Comparison of ENCODE assay signal across 8 mouse cellular contexts in genomic region chr3:30012150-30012549, GRCm38 (mm10).
DNase-seq lines count a peak whose midpoint lies in the region; ATAC-seq and TF ChIP-seq lines count a peak whose summit lies in the region.

No protein-coding gene starts in this region.

- no peaks in the 10 kb centered on the region for H3K9me3 ChIP-seq in heart, embryonic 16.5 days (replicated peaks; ENCODE audit: control insufficient read depth, low read length)

- no peak for TF ChIP-seq CTCF in embryonic fibroblast, embryonic 13.5 days (IDR thresholded peaks at IDR 0.05; ENCODE audit: borderline replicate concordance, insufficient read depth, low read length)

- peak overlapping the region; percentile 88 for H3K4me2 ChIP-seq in heart, embryonic 16.5 days (ENCODE audit: low read depth, low read length)

- peak; percentile 63; the same call in 1 of the 2 replicates for ATAC-seq in heart, embryonic 16.5 days (replicated peaks; ENCODE audit: extremely low read depth, insufficient read depth, low FRiP score)
- peak; percentile 27; the same call in 1 of the 2 replicates for ATAC-seq in megakaryocyte progenitor cell, adult 5-6 weeks (replicated peaks; ENCODE audit: poor library complexity)
- no peak for ATAC-seq in monocyte, adult 5-6 weeks (replicated peaks; ENCODE audit: insufficient number of reproducible peaks, low FRiP score, low TSS enrichment, poor library complexity, severe bottlenecking)

- H3K9ac ChIP-seq in heart, embryonic 16.5 days (ENCODE audit: low read length), result peak overlapping the region; percentile 92

- TF ChIP-seq POLR2A in embryonic fibroblast, embryonic 13.5 days (IDR thresholded peaks at IDR 0.05; ENCODE audit: low read depth, low read length), result no peak

- H3K4me1 ChIP-seq in embryonic fibroblast, embryonic 13.5 days (ENCODE audit: control insufficient read depth, insufficient read depth, low read length), result peaks cover 3% of the 10 kb centered on the region; the same call in 1 of the 2 replicates
- peaks cover 4% of the 10 kb centered on the region; the same call in 1 of the 2 replicates for H3K4me1 ChIP-seq in heart, embryonic 16.5 days (ENCODE audit: control insufficient read depth, insufficient read depth, low read length)

- no peaks in the 10 kb centered on the region for H3K27me3 ChIP-seq in heart, embryonic 16.5 days (ENCODE audit: control insufficient read depth, insufficient read depth, low read length)

- no peaks in the 10 kb centered on the region for H3K36me3 ChIP-seq in heart, embryonic 16.5 days (ENCODE audit: control insufficient read depth, insufficient read depth)

- DNase-seq in urinary bladder, adult 2 months (ENCODE audit: low spot score), result peak; percentile 43
- no peak for DNase-seq in urinary bladder, postnatal 14 days (ENCODE audit: low spot score)
- DNase-seq in kidney, postnatal 14 days, result peak; percentile 59
- no peak for DNase-seq in c-Kit-positive CD71-positive TER-119-positive erythroid progenitor cells, embryonic 14.5 days (ENCODE audit: low spot score)

- H3K27ac ChIP-seq in embryonic fibroblast, embryonic 13.5 days (ENCODE audit: insufficient read depth, low read length), result peak overlapping the region; percentile 91
- peak overlapping the region; percentile 96 for H3K27ac ChIP-seq in heart, embryonic 16.5 days (ENCODE audit: low read length)

- peak overlapping the region; percentile 93 for H3K4me3 ChIP-seq in embryonic fibroblast, embryonic 13.5 days (ENCODE audit: insufficient read depth, low read length)
- H3K4me3 ChIP-seq in heart, embryonic 16.5 days (ENCODE audit: low read length), result peak overlapping the region; percentile 91

- WGBS in heart, embryonic 16.5 days, result 1% methylated on average over 27 of the region's 27 CpGs

Comparison
In these comparisons a context has a peak if more than half of its experiments do, and no peak if none do; other contexts are left out.
1. DNase-seq: peak in urinary bladder, adult 2 months (single experiment) and kidney, postnatal 14 days (single experiment); none in urinary bladder, postnatal 14 days (single experiment) and c-Kit-positive CD71-positive TER-119-positive erythroid progenitor cells, embryonic 14.5 days (single experiment).